Mouse (Mus musculus) embryo, embryonic 10 days (tissue): ENCODE data around the gene Polr3c.
"Not testable (repeated sequence)": the region's sequence is repeated elsewhere in the genome, so short reads cannot be mapped to it uniquely, and the experiment has no call there.

Source experiments
- DNase-seq: peaks from one replicate; pipeline ENCODE4 v3.0.0-alpha.2; 2015; ENCODE audit warnings: low spot score

Gene Polr3c

DNA sequence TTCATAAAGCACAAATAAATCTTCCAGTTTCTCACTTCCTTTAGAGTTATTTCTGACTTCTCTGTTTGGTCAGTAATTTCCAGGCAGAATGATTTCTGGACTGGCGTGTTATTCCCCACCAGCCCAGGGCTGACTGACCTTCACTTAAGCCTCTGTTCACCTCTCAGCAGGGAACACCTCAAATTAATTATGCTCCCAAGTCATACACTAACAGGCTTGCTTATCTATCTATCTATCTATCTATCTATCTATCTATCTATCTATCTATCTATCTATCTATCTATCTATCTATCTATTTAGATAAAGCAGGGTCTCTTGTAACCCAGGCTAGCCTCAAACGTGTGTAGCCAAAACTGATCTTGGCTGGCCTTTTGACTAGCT is 18.8 kb downstream of the Polr3c start:
- no peak for DNase-seq

DNA sequence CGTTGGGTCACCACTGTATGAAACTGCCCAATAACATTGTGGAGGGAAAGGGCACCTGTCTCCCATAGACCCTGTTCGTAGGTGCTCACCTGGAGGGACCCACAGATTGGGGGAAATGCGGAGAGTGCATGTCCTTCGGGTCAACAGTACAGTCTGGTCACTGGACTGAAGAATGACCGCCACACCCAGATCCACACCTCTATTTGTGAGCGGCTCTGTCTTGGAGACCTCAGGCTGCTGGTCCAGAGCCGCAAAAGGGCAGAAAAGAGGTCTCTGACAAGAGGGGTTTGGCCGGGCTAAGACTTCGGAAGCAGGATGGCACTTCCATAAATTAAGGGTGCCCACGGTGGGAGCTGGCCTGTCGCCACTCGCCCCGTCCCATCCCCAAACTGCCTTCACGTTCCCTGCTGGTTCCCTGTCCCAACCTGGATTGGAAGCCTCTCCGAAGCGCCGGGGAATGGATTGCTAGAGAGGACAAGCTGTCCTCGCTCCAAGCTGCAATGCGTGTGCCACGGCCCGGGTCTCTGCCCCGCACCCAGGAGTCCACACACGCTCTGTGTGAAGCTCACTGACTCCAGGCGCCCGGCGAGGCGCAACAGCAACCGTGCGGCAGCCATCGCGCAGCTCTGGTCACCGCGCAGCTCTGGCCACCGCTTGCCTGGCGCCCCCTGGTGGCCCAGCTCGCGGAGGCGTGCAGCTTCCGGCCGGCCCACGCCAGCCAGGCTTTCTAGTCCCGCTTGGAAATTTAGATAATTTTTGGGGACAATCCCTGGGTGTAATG is 19.3 kb downstream of the Polr3c start, which contains the start of gene Nudt17:
Gene Nudt17 (minus strand): TSS at position 660 of the 781 bp plus-strand sequence.
- peak; percentile 86 for DNase-seq

DNA sequence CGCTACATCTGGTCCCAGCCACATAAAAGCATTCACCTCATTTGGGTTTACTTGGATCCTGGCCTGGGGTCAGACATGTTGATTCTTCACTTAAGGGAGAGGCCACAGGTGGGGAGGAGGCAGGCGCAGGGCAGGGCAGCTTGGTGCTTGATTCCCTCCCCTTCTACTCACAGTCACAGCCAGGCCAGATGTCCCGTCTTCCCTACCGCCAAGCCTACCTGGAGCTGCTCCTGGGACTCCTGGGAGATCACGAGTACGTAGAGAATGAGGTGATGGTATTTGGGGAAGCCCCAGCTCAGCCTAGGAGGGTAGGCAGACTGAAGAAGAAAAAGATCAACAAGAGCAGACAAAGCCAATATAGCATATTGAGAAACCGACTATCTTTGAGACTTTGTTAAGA is 20.4 kb downstream of the Polr3c start:
- DNase-seq, result no peak

DNA sequence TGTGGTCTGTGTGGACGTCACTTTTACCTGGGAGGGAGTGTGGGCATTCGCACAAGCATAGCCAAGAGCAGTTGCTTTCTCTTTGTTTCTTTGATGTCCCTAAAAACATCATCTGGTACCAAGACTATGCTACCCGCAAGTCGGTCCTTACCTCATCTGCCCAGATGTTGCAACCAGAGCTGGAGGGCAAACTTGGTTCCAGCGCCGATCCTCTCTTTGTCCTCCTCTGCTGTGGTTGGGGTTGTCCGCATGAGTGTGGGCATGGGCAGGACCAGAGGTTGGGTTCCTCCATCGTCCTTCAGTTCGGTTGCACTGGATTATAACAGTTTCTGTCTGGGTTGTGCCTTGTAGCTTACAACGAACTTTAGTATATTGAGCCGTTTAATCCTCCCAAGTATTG is 21.2 kb downstream of the Polr3c start:
- no peak for DNase-seq

DNA sequence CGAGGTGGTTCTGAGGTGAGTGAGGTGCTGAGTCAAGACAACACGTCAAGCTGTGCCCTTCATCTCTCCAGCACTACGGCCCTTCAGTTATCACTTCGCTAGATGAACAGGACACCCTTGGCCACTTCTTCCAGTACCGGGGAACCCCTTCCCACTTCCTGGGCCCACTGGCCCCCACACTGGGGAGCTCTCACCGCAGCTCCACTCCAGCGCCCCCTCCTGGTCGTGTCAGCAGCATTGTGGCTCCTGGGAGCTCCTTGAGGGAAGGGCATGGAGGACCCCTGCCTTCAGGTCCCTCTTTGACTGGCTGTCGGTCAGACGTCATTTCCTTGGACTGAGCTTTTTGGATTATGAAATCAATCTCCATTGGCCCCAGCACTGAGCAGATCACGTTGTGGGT is 22.6 kb downstream of the Polr3c start:
- DNase-seq, result no peak

DNA sequence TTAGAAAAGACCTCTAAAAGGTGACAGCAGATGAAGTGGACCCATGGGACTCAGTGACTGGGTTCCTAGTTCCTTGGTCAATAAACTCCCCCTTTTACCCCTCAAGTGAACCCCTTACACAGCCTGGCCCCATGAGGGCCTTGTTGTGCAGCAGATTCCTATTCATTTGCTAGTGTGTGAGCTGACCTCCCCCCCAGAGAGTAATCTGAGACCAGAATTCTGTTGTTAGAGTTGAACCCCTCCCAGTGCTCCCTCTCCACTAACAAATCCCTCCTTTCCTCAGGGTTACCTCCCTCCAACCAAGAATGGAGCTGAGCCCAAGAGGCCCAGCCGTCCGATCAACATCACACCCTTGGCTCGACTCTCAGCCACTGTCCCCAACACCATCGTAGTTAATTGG is 26.4 kb downstream of the Polr3c start:
- no peak for DNase-seq

DNA sequence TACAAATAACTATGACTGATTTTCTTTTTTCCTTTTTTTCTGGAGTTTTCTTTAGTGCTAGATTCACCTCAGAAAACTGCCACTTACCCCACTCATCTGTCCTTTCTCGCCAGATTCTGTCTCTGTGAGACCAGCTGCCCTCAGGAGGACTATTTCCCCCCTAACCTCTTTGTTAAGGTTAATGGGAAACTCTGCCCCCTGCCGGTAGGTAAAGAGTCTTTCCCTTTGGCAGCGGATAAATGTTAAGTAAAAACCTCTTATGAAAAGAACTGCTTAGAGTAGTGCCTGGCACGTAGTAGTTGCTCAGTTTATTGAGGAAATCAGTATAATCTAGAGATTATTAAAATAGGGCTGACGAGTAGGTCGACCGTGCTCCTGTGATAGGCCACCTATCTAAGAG is 27.1 kb downstream of the Polr3c start:
- peak; percentile 71 for DNase-seq

DNA sequence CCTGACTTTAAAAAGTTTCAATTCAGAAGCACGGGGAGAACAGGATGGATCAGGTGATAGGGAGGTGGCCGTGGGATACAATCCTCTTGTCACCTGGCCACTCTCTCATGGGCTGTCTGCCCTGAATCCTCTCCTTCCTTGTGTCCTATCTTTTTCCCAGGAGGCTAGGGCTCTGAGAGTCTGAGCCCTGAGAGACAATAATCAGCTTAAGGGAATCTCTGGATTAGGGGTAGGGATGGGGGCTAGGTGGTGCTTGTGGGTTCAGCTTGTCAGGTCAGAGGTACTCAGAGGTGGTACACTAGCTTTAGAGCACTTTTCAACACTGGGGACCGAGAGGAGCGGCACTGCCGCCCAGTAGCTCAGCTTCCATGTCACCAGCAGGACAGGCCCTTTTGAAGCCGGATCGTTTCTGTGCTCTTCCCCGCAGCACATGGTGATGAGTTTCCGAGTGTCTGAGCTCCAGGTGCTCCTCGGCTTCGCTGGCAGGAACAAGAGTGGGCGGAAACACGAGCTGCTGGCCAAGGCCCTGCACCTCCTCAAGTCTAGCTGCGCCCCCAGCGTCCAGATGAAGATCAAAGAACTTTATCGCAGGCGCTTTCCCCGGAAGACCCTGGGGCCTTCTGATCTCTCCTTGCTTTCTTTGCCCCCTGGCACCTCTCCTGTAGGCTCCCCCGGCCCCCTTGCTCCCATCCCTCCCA is 28.3 kb downstream of the Polr3c start:
- DNase-seq, result no peak

DNA sequence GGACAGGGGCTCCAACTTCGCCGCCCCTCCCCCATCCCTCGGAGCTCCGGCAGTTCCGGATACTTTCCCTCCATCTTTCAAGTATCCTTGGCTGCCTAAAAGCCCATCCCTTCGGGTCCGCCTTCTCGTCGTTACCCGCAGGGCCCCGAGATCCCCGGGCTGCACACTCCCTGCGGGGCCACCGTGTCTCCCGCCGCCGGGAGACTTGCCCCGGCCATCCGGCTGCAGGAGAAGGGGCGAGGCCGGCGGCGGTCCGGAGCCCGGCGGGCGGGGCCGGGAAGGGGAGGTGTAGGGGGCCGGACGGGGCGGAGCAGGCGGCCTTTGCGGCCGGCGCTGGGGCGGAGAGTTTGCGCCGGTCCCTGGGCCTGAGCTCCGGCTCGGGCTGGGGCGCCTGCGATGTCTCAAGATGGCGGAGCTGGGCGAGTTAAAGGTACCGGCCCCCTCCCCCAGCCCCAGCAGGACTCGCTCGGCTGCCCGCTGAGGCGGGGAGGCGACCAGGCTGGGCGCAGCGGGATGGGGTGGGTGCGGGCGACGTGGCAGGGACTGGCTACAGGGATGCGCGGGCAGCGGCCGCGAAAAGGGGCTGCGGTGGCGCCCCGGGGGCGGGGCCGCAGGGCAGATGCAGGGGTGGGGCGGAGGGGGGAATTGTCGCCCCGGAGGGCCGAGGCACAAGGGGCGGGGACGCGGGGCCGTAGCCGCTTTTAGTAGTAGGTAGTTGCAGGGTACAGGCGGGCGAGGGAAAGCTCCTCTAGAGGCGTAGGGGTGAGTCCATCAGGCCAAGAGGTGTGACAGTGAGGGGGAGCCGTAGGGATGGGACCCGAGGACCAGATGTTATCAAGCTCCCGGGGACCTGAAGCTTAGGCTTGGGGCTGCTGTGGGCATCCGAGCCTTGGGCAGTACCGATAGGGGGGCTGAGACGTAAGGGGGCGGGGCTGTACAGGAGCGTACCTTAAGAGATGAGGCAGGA is 30.4 kb downstream of the Polr3c start:
- DNase-seq, result peak; percentile 86

DNA sequence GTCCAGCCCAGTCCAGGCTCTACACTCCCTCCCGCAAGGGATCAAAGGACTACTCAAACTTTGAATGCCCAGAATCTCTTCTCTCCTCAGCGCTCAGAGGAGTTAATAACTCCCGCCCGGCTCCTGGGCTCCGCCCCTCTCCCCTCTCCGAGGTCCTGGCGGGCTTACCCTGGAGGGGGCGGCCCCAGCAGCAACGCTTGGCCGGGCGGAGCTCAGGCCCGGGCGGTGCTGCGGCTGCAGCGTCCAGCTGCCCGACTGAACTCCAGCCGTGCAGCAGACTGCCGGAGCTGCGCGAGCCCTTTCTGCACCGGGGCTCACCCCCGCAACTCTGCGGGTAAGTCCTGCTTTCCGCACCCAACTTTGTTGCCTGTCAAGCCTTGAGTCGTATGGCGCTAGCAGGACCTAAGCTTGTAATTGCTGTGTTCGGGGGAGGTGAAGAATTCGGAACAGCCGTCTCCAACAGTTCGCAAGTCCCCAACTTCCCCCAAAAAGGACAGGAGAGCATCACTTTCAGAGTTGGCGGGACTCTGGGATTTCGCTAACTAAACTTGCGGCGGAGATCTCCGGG is 31.1 kb downstream of the Polr3c start, which contains the start of gene Pias3:
Gene Pias3 (plus strand): TSS at position 187 of the 568 bp plus-strand sequence.
- DNase-seq, result peak; percentile 85

DNA sequence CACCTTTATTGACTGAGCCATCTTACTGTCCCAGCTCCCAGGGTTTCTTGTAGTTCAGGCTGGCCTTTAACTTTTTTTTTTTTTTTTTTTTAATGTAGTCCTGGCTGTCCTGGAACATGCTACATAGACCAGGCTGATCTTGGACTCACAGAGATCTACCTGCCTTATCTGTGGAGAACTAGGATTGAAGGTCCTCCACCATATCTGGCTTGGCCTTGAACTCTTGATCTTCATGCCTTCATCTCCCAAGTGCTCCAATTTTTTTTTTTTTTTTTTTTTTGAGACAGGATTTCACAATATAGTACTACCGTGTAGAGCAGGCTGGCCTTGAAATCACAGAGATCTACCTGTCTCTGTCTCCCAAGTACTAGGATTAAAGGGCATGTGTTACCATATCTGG is 33.8 kb downstream of the Polr3c start:
- no peak for DNase-seq

DNA sequence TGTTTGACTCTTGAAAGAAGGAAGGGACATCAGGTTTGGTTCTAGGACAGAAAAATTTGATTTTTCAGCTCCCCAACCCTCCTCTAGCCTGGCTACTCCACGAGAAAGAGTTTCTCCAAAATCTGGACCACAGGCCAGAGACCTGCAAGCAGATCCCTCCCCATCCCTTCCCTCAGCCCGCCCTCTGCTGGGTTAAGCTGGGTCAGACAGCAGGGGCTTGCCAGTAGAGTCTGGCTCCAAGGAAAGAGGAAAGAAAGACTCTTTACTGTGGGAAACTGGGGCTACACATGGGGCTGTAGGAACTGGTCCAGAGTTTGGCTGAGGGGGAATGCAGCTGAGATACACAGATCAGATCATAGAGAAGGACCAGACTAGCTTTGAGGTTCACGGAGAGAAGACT is 34.9 kb downstream of the Polr3c start:
- DNase-seq, result peak; percentile 62

DNA sequence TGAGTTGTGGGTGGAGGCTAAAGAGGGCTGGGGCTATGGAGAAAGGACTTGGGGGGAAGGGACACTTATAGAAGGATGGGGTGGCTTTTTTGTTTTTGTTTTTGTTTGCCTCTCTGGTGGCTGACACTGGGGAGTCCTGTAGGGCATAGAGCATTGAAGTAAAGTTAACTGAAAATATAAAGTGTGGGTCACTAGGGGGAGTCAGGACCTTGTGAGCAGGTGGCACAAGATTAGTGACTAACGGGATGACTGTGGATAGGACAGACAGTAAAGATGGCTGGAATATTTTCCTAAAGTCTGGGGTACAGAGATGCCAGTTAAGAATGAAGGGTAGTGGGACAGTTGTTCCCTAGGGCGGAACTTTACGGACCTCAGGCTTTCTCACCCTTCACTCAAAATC is 37.1 kb downstream of the Polr3c start:
- peak; percentile 30 for DNase-seq

DNA sequence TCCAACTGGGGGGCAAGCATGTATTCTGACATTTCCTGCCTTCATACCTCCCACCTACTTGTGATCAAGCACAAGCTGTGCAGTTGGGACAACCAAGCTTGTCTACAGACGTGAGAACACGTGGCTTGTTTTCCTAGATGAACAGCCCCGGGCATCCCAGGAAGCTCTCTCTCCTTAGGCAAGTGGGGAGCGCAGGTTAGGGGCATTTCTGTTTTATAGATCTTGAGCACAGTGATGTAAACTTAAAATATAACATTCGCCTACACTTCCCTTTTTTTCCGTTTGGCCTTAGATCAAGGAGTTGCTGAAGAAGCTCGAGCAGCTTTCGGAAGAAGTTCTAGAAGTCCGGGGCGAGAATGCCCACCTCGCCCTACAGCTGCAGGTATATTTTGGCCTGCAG is 38.6 kb downstream of the Polr3c start:
- DNase-seq, result no peak

DNA sequence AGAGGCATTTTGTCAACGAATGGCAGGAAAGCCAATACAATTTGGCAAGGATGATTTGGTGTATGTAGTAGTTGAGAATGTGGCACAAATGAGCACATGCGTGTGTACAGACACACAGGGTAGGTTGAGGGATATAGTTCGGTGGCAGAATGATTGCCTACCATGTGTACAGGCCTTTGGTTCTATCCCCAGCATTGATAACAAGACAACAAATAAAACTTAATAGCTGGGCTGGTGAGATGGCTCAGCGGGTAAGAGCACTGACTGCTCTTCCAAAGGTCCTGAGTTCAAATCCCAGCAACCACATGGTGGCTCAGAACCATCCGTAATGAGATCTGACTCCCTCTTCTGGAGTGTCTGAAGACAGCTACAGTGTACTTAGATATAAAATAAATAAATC is 41.4 kb downstream of the Polr3c start:
- not testable (repeated sequence) for DNase-seq

DNA sequence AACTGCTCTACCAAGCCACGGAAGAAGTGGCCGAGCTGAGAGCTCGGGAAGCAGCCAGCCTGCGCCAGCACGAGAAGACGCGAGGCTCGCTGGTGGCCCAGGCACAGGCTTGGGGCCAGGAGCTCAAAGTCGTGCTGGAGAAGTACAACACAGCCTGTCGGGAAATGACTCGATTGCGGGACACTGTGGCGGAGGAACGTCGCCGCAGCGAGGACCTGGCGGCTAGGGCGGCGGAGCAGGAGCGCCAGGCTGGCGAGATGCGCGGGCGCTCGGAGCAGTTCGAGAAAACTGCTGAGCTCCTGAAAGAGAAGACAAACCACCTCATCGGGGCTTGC is 42.6 kb downstream of the Polr3c start:
- peak; percentile 9 for DNase-seq

DNA sequence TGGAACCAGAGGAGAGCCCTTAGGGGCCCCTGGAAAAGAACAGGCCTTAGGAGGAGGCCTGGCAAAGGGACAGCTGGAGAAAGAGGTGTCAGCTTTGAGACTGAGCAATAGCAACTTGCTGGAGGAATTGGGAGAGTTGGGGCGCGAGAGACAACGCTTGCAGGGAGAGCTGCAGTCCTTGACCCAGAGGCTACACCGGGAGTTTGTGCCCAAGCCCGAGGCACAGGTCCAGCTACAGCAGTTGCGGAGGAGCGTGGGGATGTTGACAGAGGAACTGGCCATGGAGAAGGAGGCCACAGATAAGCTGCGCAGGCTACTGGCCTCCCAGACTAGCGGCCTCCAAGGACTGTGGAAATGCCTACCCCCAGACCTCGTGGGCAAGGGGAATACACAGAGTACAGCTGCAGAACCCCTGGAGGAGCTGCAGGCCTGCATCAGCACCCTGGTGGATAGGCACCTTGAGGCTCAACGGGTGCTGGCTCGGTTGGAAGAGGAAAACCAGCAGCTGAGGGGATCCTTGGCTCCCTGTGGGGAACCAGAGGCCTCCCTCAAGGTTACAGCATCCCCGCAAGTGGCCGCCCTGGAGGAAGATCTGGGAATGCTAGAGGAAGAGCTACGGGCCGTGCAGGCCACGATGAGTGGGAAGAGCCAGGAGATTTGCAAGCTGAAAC is 43.1 kb downstream of the Polr3c start:
- DNase-seq, result no peak

DNA sequence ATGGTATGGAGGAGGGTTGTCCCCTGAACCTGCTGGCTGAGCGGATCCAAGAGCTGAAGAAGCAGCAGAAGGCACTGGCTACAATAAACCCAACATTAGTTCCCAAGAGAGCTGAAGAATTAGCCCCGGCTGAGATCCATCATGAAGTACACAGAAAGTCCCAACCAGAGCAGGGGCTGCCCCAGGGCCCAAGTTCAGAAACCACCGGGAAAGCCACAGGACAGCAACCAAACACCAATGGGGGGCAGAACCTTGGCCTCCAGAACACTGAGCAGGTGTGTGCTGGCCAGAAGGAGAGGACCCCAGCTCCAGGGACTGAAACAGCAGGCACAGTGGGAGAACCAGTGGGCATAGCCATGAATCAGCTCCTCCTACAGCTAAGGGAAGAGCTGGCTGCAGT is 43.9 kb downstream of the Polr3c start:
- DNase-seq, result no peak

DNA sequence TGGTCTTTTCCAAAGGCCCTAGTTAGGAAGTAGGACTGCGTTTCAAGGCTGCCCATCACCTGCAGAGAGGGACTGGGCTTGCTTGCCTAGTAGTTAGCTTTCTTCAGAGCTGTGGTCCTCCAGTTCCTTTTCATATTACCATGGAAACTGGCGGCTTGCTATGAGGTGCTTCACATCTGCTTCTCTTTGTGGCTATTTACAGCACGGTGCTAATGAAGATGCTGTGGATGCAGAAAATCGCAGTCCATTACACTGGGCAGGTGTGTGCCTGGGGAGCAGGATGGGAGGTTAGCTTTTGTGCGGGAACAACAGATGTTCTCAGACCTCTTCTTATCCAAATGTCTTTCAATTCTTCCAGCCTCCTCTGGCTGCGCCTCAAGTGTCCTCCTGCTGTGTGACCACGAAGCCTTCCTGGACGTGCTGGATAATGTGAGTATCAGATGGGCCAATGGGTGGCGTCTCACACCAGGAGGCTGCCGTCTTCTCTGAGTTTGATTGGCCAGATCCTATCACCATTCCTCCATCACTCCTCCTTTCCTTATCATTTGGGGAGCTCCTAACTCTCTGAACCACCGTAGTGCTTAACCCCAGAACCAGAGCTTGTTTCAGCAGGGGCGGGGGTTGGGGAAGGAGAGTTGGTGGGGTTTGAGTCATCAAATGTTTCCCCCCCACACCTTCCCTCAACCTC is 47.0 kb downstream of the Polr3c start:
- no peak for DNase-seq

DNA sequence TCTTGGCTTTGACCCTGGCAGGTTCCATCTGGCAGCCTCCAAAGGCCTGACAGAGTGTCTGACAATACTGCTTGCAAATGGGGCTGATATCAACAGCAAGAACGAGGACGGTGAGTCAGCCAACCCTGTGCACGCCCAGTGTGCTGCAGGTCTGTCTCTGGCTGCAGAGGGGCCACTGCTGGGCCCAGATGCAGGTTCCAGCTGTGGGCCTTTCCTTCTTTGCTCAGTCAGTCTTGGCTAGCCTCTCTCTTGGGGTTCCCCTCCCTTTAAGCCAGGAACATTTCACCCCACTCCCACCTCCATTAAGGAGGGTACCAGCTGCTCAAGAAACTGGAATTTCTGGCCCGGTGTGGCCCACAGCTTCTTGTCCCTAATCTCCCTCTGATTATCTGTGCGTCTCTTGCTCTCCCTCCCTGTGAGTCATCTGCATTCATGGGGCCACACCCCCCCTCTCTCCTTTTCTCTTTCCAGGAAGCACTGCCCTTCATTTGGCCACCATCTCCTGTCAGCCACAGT is 48.2 kb downstream of the Polr3c start:
- DNase-seq, result no peak

DNA sequence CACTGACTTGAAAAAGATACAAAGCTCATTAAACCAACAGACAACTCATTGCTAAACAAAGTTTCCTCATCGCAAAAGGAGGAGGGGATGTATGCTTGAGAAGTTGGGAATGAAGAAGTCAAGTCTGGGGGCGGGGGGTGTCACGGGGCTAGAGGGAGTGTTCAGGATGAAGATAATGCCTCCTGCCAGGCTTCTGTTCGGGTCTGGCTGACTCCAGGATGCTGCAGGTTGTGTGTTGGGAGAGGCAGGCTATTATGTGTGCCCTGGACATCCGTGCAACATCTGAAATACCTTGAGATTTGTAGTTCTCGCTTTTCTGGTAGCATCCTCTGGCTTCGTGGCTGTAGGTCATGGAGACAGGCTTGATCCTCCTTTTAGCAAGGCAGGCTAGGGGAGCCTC is 49.0 kb downstream of the Polr3c start:
- no peak for DNase-seq
